Mouse (Mus musculus) cerebellum, adult 11-12 months (tissue): Measurements from ENCODE around the gene Mgll.

Experiments
- DNase-seq: peaks from one replicate; pipeline ENCODE4 v3.0.0; 2022

Gene Mgll

DNA sequence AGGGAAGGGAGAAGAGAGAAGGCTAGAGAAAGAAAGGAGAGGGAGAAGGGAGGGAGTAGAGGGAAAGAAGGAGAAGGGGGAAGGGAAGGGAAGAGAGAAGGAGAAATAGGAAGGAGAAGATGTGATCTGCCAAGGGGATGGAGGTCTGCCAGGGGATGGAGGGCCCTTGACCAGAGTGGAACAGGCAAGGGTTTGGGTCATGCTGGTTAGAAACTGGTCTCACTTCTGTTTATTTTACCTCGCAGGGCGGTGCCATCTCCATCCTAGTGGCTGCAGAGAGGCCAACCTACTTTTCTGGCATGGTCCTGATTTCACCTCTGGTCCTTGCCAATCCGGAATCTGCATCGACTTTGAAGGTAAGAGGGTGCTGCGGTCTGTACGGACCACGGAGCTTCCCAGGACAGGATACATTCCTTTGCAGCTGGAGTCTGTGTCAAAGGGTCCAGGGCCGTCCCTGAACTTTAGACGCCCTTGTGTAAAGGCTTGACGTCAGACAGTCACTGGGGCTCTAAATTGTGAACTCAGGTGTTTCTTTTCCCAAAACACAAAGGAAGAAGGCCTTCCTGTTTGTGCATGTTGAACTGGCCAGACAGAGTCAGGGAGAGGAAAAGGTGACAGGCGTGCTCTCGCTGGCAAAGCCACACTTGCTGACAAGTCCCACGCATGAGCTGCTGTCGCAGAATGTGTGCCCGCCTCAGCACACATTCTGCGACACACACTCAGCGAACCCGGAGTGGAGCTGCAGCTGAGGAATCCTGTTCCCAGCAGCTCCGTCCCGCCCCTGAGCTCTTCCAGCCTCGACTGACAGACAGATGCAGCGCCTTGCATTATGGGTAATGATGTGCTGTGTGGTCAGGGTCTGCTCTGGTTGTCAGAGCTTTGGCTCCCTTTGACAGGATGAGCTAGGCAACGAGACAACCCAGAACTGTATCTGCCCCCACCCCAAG, 85.2 kb downstream of the Mgll start:
- DNase-seq, result no peak

GRCm38 (mm10) chr6:88810291-88810690, 86.1 kb downstream of the Mgll start:
- no peak for DNase-seq

- DNase-seq, result no peak
These were observed 87.2 kb downstream of the Mgll start for GRCm38 (mm10) chr6:88811396-88811795.

GRCm38 (mm10) chr6:88811880-88812400, 87.7 kb downstream of the Mgll start:
- no peak for DNase-seq

- no peak for DNase-seq
These were observed 88.7 kb downstream of the Mgll start for GRCm38 (mm10) chr6:88812886-88813285.

GRCm38 (mm10) chr6:88813832-88814231, 89.6 kb downstream of the Mgll start:
- DNase-seq, result no peak

DNA sequence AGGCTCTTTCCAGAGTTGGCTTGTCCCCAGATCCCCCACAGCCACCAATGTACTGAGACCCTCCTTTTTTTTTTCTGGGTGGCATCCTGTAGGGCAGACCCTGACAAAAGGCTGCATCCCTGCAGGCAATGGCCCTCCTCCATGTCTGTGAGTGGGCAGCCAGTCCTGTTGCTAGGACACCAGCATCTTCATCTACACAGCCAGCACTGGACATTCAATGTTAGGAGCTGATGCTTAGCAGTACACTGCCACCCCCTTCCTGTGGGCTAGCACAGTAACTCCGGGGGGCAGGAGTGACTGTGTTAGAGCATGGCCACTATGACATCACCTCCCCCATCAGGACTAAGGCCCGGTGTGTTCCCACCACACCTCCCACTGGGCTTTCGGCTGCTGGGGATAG, 90.8 kb downstream of the Mgll start:
- DNase-seq, result no peak

GRCm38 (mm10) chr6:88815489-88815888, 91.3 kb downstream of the Mgll start:
- DNase-seq, result no peak

- DNase-seq, result no peak
These were observed 92.7 kb downstream of the Mgll start for GRCm38 (mm10) chr6:88816913-88817312.

DNA sequence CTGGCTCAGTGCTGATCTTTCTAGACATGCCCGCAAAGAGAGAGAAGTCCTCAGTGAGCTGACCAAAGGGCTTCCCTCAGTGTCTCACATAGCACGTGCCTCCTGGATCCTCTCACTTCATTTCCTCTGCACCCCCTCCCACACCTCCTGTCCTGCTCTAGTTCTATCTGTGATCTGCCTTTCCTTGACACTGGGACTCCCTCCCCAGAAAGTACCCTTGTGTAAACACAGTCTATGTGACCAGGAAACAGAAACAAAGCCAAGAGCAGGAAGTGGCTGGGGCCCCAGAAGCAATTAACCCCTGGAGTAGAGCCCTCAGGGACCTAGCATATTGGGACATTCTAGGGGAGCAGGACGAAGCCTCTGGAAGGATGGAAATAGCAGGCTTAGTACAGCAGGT, 96.6 kb downstream of the Mgll start:
- DNase-seq, result no peak

DNA sequence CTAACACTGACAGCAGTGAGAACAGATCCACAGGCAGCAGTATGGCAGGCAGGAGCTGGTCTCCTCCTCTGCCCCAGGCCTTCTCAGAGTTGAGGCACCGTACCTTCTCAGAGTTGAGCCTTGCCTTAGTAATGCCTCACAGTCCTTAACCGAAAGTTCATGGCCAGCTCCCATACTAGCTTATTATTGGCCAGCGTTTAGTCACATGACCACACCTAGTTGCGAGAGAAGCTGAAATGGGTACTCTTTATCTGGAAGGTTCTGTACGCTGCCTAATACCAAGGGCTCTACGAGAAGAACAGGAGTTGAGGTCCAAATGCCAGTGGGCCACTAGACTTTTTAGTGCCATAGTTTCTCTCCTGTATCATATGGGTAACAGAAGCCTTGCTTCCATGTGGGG, 97.1 kb downstream of the Mgll start:
- no peak for DNase-seq

GRCm38 (mm10) chr6:88821901-88822300, 97.7 kb downstream of the Mgll start:
- DNase-seq, result peak; percentile 94

DNA sequence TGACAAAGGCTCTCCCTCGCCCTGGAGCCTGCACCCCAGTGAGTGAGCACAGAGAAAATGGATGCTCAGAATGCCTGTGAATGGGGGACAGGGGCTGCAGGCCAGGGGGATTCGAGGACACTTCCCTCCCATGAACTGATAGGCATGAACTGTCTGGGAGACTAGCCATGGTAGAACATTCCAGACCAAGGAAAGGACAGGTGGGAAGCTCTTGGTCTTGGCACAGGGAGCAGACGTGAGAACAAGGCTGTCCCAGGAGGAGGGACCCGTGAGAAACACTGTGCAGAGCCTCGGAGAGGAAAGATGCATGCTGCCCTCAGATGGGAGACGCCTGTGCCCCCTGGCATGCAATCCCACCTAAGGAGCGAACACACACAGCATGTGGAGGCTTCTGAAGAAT, 100.0 kb downstream of the Mgll start:
- DNase-seq, result no peak

DNA sequence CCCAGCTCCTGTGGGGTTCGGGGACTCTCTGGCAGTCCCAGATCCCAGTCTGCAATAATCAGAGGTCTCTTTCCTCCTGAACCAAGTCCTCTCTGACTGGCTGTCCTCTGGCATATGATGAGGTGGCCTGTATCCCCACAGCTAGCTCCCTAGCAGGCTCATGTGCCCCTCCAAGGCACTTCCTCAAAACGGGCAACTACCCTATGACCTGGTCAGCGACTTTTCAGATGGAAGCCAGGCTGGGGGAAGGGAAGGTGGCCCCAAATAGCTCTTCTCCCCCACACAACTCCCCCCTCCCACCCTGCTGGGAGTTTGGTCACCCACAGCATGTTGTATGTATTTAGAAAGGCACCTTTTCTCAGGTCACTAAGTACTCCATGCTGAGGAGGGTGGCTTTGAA, 101.9 kb downstream of the Mgll start:
- no peak for DNase-seq

DNA sequence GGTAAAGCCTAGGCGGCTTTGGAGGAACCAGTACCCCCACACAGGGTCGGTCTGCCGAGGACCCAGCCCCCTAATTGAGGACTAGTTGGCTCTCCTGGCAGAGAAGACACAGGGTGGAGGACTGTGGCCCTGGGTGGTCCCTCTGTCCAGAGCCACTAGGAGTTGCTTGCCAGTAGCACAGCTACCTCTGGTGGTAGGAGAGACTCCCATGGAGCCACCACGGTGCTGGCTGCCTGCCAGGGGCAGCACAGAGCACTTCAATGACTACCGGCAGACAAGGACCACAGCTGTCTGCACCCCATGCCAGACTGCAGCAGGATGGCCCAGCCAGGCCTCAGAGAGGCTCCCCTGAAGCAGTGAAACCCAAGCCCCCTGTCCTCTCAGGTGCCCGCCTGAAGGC, 102.3 kb downstream of the Mgll start:
- DNase-seq, result peak; percentile 71

DNA sequence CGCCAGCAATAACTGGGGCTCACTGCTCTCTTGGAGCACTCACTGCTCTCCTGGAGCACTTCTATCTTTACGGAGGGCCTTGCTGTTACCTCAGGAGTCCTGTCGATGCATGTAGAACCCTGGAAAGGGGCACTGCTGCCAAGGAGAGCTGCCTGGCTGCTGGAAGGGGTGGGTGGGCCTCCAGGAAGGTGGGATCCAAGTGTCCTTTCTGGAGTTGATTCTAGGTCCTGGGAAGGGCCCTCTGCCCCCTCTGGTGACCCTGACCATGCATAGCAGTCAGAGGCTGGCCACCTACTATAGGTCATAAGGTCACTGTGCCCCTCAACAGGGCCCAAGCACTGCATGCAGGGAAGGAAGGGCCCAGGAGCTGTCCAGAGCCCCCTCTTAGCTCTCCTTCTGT, 102.8 kb downstream of the Mgll start:
- no peak for DNase-seq

GRCm38 (mm10) chr6:88827395-88828205, 103.4 kb downstream of the Mgll start:
- peak; percentile 51 for DNase-seq

DNA sequence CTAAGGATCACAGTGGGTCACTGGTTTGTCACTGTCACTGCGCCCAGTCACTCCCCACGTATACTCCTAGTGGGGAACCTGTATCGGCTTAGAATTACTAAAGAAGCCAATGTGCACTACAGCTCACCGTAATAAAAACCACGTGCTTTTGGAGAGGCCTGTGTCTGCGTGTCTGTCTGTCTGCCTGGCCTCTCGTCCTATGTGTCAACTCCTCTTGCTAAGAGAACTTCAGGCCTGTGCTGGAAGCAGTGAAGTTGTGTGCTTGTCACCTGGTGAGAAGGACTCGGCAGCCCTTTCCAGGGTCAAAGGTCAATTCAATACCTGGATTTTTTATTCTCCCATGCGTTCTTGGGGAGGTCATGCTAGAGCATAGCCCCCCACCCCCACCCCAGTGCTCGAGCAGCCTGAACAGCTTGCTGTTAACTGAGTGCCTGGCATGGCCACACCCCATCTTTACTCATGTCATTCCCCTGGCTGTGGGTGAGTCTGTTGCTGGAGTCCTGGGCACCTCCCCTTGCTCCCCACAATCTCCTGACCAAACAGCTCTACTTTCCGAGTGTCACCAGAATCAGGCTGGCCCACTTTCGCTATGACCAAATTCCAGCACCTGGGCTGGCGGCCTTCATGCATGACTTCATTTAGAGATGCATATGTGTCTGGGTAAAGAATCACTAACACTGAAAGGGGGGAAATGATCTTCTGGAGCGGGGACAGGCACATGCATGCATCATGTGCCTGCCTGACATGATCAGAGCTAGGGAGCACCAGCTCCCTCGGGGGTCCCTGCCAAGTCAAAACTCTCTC, 104.2 kb downstream of the Mgll start:
- DNase-seq, result no peak

DNA sequence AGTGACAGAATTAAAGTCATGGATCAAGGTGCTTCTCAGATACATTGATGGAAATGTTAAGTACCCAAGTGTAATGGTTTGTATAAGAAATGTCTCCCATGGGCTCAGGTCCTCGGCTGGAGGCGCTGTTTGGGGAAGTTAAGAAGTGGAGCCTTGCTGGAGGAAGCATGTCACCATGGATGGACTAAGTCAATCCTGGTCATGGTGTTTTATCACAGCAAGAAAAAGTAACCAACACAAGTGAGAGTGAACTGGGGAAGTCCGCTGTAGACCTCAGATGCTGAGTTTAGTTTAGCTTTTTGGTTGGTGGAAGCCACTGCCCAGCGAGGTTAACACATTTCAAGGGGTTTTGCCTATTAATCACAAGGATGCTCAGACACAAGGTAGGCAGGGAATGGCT, 105.4 kb downstream of the Mgll start:
- DNase-seq, result no peak

DNA sequence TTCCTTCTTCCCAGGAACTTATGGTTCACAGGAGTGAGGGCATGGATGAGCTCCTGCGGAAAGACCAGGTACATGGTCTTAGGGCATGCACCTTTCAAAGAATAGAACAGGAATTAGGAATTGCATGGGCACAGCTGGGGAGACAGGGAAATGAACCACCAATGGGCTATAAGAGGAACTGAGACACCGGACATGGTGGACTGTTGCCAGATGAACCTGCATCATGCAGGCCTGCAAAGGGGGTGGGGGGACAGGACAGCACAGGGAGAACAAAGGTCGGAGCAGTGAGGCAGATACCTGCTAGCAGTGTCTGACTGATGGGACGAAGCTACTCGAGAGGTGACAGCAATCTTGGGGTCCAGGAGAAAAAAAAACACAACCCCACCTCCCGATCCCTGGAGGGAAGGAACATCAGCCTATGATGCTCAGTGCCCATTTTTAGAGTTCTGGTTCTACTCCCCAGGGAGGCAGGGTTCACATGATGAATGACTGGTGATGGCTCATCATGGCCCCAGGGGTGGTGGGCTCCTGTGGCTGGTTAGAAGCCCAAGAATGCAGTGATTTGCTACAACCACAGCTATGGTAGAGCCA, 106.0 kb downstream of the Mgll start:
- DNase-seq, result no peak

DNA sequence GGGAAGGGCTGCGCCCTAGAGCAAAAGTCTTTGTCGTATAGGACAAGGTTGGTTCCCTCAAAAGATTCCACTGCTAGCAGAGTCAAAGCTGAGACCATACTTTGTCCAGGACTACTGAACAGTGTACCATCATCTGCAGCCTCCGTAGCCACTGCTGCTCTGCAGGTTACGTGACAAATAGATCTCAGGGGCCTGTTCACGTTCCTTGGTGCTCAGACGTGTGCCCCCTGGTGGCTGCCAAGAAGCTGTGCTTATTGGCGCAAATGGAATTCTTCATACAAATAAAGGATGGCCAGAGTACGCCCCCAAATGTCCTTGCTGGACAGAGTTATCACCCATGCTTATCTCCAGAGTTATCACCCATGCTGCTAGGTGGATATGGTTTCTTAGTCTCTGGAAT, 107.2 kb downstream of the Mgll start:
- peak; percentile 81 for DNase-seq

- no peak for DNase-seq
These were observed 108.5 kb downstream of the Mgll start for GRCm38 (mm10) chr6:88832663-88833062.
